Mouse (Mus musculus): ENCODE measurements around the gene Krt83. TPM values are rescaled to one million over a fixed set of nuclear protein-coding genes. Genes with fewer than 3 reads are reported as not detected.

The Krt83 gene
- polyA plus RNA-seq, 1 experiment from 2014 or later: not detected

- no peaks in the 10 kb centered on the region for H3K9me3 ChIP-seq (replicated peaks)
- H3K27me3 ChIP-seq: no peaks in the 10 kb centered on the region
- H3K27ac ChIP-seq: no peak within 1 kb of the TSS
- ATAC-seq (ENCODE audit: low FRiP score): no peak
- no peaks in the 10 kb centered on the region for H3K36me3 ChIP-seq
- peaks cover 4% of the 10 kb centered on the region; the same call in 1 of the 2 replicates for H3K4me1 ChIP-seq
- H3K4me2 ChIP-seq (replicated peaks): no peak within 1 kb of the TSS
- H3K4me3 ChIP-seq: no peak within 1 kb of the TSS
- H3K9ac ChIP-seq: no peak within 1 kb of the TSS
- 86% methylated on average over 13 of the region's 13 CpGs for WGBS
Observed at GRCm38 (mm10) chr15:101463651-101464050, 27.7 kb downstream of the Krt83 start, which contains the start of gene Krt81. Gene Krt81, minus strand, starts transcription at chr15:101463751.

GRCm38 (mm10) chr15:101459283-101459682, 32.0 kb downstream of the Krt83 start:
- Histone ChIP-seq H3K4me2 (replicated peaks) (no peak overlapping the region), H3K27ac (no peak overlapping the region), H3K9me3 (replicated peaks) (no peaks in the 10 kb centered on the region), H3K4me3 (no peak overlapping the region), H3K27me3 (no peaks in the 10 kb centered on the region), H3K9ac (no peak overlapping the region), H3K36me3 (no peaks in the 10 kb centered on the region), H3K4me1 (peaks cover 4% of the 10 kb centered on the region; the same call in 1 of the 2 replicates)
- WGBS: 76% methylated on average over 14 of the region's 14 CpGs
- no peak for ATAC-seq (ENCODE audit: low FRiP score)

GRCm38 (mm10) chr15:101458361-101458930, 32.9 kb downstream of the Krt83 start:
- H3K27me3 ChIP-seq: no peaks in the 10 kb centered on the region
- no peak overlapping the region for H3K27ac ChIP-seq
- H3K9me3 ChIP-seq (replicated peaks): no peaks in the 10 kb centered on the region
- H3K36me3 ChIP-seq: no peaks in the 10 kb centered on the region
- peaks cover 4% of the 10 kb centered on the region; the same call in 1 of the 2 replicates for H3K4me1 ChIP-seq
- H3K9ac ChIP-seq: no peak overlapping the region
- no peak overlapping the region for H3K4me3 ChIP-seq
- WGBS: 43% methylated on average over 16 of the region's 16 CpGs
- no peak overlapping the region for H3K4me2 ChIP-seq (replicated peaks)
- no peak for ATAC-seq (ENCODE audit: low FRiP score)

GRCm38 (mm10) chr15:101455891-101456290, 35.4 kb downstream of the Krt83 start:
- Histone ChIP-seq H3K27me3 (no peaks in the 10 kb centered on the region), H3K4me1 (peaks cover 6% of the 10 kb centered on the region; the same call in 1 of the 2 replicates), H3K4me2 (replicated peaks) (no peak overlapping the region), H3K36me3 (no peaks in the 10 kb centered on the region), H3K9me3 (replicated peaks) (no peaks in the 10 kb centered on the region), H3K27ac (no peak overlapping the region), H3K4me3 (no peak overlapping the region), H3K9ac (no peak overlapping the region)
- 90% methylated on average over 6 of the region's 6 CpGs for WGBS
- no peak for ATAC-seq (ENCODE audit: low FRiP score)

- WGBS: 76% methylated on average over 2 of the region's 2 CpGs
- H3K4me3 ChIP-seq: no peak overlapping the region
Observed at GRCm38 (mm10) chr15:101455292-101455691, 36.0 kb downstream of the Krt83 start.

GRCm38 (mm10) chr15:101454774-101455173, 36.5 kb downstream of the Krt83 start:
- peaks cover 6% of the 10 kb centered on the region; the same call in 1 of the 2 replicates for H3K4me1 ChIP-seq
- H3K4me2 ChIP-seq (replicated peaks): no peak overlapping the region
- no peak overlapping the region for H3K9ac ChIP-seq
- no peak overlapping the region for H3K4me3 ChIP-seq
- H3K36me3 ChIP-seq: no peaks in the 10 kb centered on the region
- WGBS: 91% methylated on average over 8 of the region's 8 CpGs
- no peak for ATAC-seq (ENCODE audit: low FRiP score)
- no peaks in the 10 kb centered on the region for H3K9me3 ChIP-seq (replicated peaks)
- no peak overlapping the region for H3K27ac ChIP-seq
- H3K27me3 ChIP-seq: no peaks in the 10 kb centered on the region

More at GRCm38 (mm10) chr15:101455292-101455691, 36.0 kb downstream of the Krt83 start:
- Histone ChIP-seq H3K36me3 (no peaks in the 10 kb centered on the region), H3K4me1 (peaks cover 6% of the 10 kb centered on the region; the same call in 1 of the 2 replicates), H3K4me2 (replicated peaks) (no peak overlapping the region), H3K9ac (no peak overlapping the region), H3K27ac (no peak overlapping the region), H3K27me3 (no peaks in the 10 kb centered on the region), H3K9me3 (replicated peaks) (no peaks in the 10 kb centered on the region)
- no peak for ATAC-seq (ENCODE audit: low FRiP score)

GRCm38 (mm10) chr15:101453093-101453736, 38.1 kb downstream of the Krt83 start:
- H3K27me3 ChIP-seq: no peaks in the 10 kb centered on the region
- ATAC-seq (ENCODE audit: low FRiP score): 0 out of 2 replicates have a peak, but pooled peaks have one; percentile 29
- 5% methylated on average over 13 of the region's 13 CpGs for WGBS

GRCm38 (mm10) chr15:101447444-101447843, 43.9 kb downstream of the Krt83 start, which contains the start of gene Krt88:
Gene Krt88, plus strand, starts transcription at chr15:101447744.
- Histone ChIP-seq H3K4me2 (replicated peaks) (no peak within 1 kb of the TSS), H3K9me3 (replicated peaks) (no peaks in the 10 kb centered on the region), H3K27me3 (no peaks in the 10 kb centered on the region), H3K36me3 (no peaks in the 10 kb centered on the region), H3K4me1 (no peaks in the 10 kb centered on the region), H3K4me3 (no peak within 1 kb of the TSS), H3K27ac (no peak within 1 kb of the TSS), H3K9ac (no peak within 1 kb of the TSS)
- no peak for ATAC-seq (ENCODE audit: low FRiP score)
- 65% methylated on average over 2 of the region's 2 CpGs for WGBS

More at GRCm38 (mm10) chr15:101453093-101453736, 38.1 kb downstream of the Krt83 start:
- no peak overlapping the region for H3K9ac ChIP-seq
- no peaks in the 10 kb centered on the region for H3K36me3 ChIP-seq
- peaks cover 3% of the 10 kb centered on the region; the same call in 1 of the 2 replicates for H3K4me1 ChIP-seq
- peak overlapping the region; percentile 30; the same call in 1 of the 2 replicates for H3K4me2 ChIP-seq (replicated peaks)
- no peak overlapping the region for H3K4me3 ChIP-seq
- H3K9me3 ChIP-seq (replicated peaks): no peaks in the 10 kb centered on the region
- no peak overlapping the region for H3K27ac ChIP-seq

- Histone ChIP-seq H3K4me2 (replicated peaks) (no peak overlapping the region), H3K9ac (no peak overlapping the region), H3K4me3 (no peak overlapping the region), H3K36me3 (no peaks in the 10 kb centered on the region), H3K27ac (no peak overlapping the region), H3K4me1 (no peaks in the 10 kb centered on the region), H3K27me3 (no peaks in the 10 kb centered on the region), H3K9me3 (replicated peaks) (no peaks in the 10 kb centered on the region)
- 80% methylated on average over 11 of the region's 11 CpGs for WGBS
- no peak for ATAC-seq (ENCODE audit: low FRiP score)
Observed at GRCm38 (mm10) chr15:101446572-101446971, 44.7 kb downstream of the Krt83 start.

- Histone ChIP-seq H3K27me3 (peaks cover 38% of the 10 kb centered on the region), H3K9ac (no peak overlapping the region), H3K4me3 (no peak overlapping the region), H3K36me3 (no peaks in the 10 kb centered on the region), H3K4me1 (peaks cover 6% of the 10 kb centered on the region), H3K27ac (no peak overlapping the region), H3K4me2 (replicated peaks) (no peak overlapping the region), H3K9me3 (replicated peaks) (no peaks in the 10 kb centered on the region)
- no peak for ATAC-seq (ENCODE audit: low FRiP score)
- WGBS: 86% methylated on average over 4 of the region's 4 CpGs
Observed at GRCm38 (mm10) chr15:101440837-101441236, 50.5 kb downstream of the Krt83 start.

GRCm38 (mm10) chr15:101438555-101438954, 52.8 kb downstream of the Krt83 start, which contains the start of gene Krt87:
Gene Krt87, minus strand, starts transcription at chr15:101438804.
- 0 out of 2 replicates have a peak, but pooled peaks have one; percentile 29 for ATAC-seq (ENCODE audit: low FRiP score)
- H3K4me2 ChIP-seq (replicated peaks): peak within 1 kb of the TSS; percentile 56
- H3K36me3 ChIP-seq: no peaks in the 10 kb centered on the region
- H3K9me3 ChIP-seq (replicated peaks): no peaks in the 10 kb centered on the region
- H3K9ac ChIP-seq: peak within 1 kb of the TSS; percentile 35
- H3K4me1 ChIP-seq: peaks cover 6% of the 10 kb centered on the region
- peaks cover 42% of the 10 kb centered on the region for H3K27me3 ChIP-seq
- peak within 1 kb of the TSS; percentile 31 for H3K4me3 ChIP-seq
- WGBS: 3% methylated on average over 32 of the region's 34 CpGs
- no peak within 1 kb of the TSS for H3K27ac ChIP-seq

- no peaks in the 10 kb centered on the region for H3K9me3 ChIP-seq (replicated peaks)
- no peak overlapping the region for H3K9ac ChIP-seq
- ATAC-seq (ENCODE audit: low FRiP score): no peak
- H3K4me1 ChIP-seq: peaks cover 6% of the 10 kb centered on the region
- H3K4me2 ChIP-seq (replicated peaks): no peak overlapping the region
- no peak overlapping the region for H3K4me3 ChIP-seq
- WGBS: 89% methylated on average over 7 of the region's 7 CpGs
- H3K27me3 ChIP-seq: peaks cover 42% of the 10 kb centered on the region
- H3K36me3 ChIP-seq: no peaks in the 10 kb centered on the region
- H3K27ac ChIP-seq: no peak overlapping the region
Observed at GRCm38 (mm10) chr15:101436611-101437010, 54.7 kb downstream of the Krt83 start.

Data from hindbrain, embryonic 12.5 days (tissue).